Mouse (Mus musculus) myocyte (in vitro differentiated cells): ENCODE data around the gene Astn1. TPM values are rescaled to one million over a fixed set of nuclear protein-coding genes. Genes with fewer than 3 reads are reported as not detected.

Source experiments
- H3K27me3 ChIP-seq: one replicate; pipeline ENCODE4 v1.6.1; 2011; ENCODE audit not compliant: control insufficient read depth, insufficient read depth, insufficient read length
- H3K36me3 ChIP-seq: one replicate; pipeline ENCODE4 v1.6.1; 2011; ENCODE audit not compliant: control insufficient read depth, insufficient read depth
- H3K4me2 ChIP-seq: one replicate; pipeline ENCODE4 v1.6.1; 2011; ENCODE audit warnings: low read depth, control low read depth
- H3K4me3 ChIP-seq: one replicate; pipeline ENCODE4 v1.5.1; 2011; ENCODE audit warnings: mild to moderate bottlenecking, control low read depth, moderate library complexity
- H3K79me2 ChIP-seq: one replicate; pipeline ENCODE4 v1.6.1; 2011; ENCODE audit not compliant: control insufficient read depth, insufficient read depth
- H3ac ChIP-seq: one replicate; pipeline ENCODE4 v1.6.1; 2011; ENCODE audit not compliant: control insufficient read depth, insufficient read length
- CEBPB ChIP-seq: IDR thresholded peaks from 2 replicates; pipeline ENCODE4 v1.6.1; 2011; ENCODE audit warnings: mild to moderate bottlenecking, moderate library complexity; ENCODE audit not compliant: poor library complexity, insufficient read depth, severe bottlenecking
- E2F4 ChIP-seq: IDR thresholded peaks from one replicate; pipeline ENCODE4 v1.6.1; 2011; ENCODE audit warnings: mild to moderate bottlenecking, control low read depth, moderate library complexity; ENCODE audit not compliant: insufficient read depth
- MAX ChIP-seq: IDR thresholded peaks from one replicate; pipeline ENCODE4 v1.6.1; 2011; ENCODE audit warnings: low read depth, mild to moderate bottlenecking, control low read depth
- MYOD1 ChIP-seq, 3 experiments: IDR thresholded peaks; one replicate each; pipeline ENCODE4 v1.6.1; 2011; ENCODE audit warnings: control low read depth in 2 of 3, low read depth in 2 of 3, mild to moderate bottlenecking in 2 of 3, moderate library complexity in 1 of 3; ENCODE audit not compliant: insufficient read length in 2 of 3, control insufficient read depth in 1 of 3
- MYOG ChIP-seq, 3 experiments: IDR thresholded peaks; one replicate each; pipeline ENCODE4 v1.6.1; 2011; ENCODE audit warnings: control low read depth in 2 of 3, low read depth in 2 of 3, mild to moderate bottlenecking in 2 of 3; ENCODE audit not compliant: insufficient read length in 2 of 3, control insufficient read depth in 1 of 3, insufficient read depth in 1 of 3
- POLR2A ChIP-seq: IDR thresholded peaks from one replicate; pipeline ENCODE4 v1.6.1; 2011; ENCODE audit warnings: low read depth, mild to moderate bottlenecking, control low read depth, moderate library complexity; ENCODE audit not compliant: insufficient read length
- POLR2AphosphoS2 ChIP-seq: IDR thresholded peaks from one replicate; pipeline ENCODE4 v1.6.1; 2011; ENCODE audit warnings: low read depth, control low read depth; ENCODE audit not compliant: insufficient read length
- REST ChIP-seq: IDR thresholded peaks from one replicate; pipeline ENCODE4 v1.6.1; 2011; ENCODE audit warnings: mild to moderate bottlenecking, control low read depth, moderate library complexity; ENCODE audit not compliant: insufficient read depth, insufficient read length
- SRF ChIP-seq: IDR thresholded peaks from one replicate; pipeline ENCODE4 v1.6.1; 2011; ENCODE audit warnings: low read depth; ENCODE audit not compliant: control insufficient read depth, insufficient read length
- TCF12 ChIP-seq: IDR thresholded peaks from one replicate; pipeline ENCODE4 v1.6.1; 2011; ENCODE audit warnings: mild to moderate bottlenecking, control low read depth; ENCODE audit not compliant: poor library complexity, insufficient read depth, severe bottlenecking
- TCF3 ChIP-seq: IDR thresholded peaks from one replicate; pipeline ENCODE4 v1.6.1; 2011; ENCODE audit warnings: low read depth, control low read depth; ENCODE audit not compliant: insufficient read length
- USF1 ChIP-seq: IDR thresholded peaks from one replicate; pipeline ENCODE4 v1.6.1; 2011; ENCODE audit warnings: low read depth, mild to moderate bottlenecking, control low read depth, moderate library complexity
- polyA plus RNA-seq: library from polyadenylated mRNA; unstranded; fragments of >200 nt; fragmentation: generic; extraction: Trizol; gene quantifications from one replicate; pipeline ENCODE4 v1.2.1, GENCODE M21; 2012; ENCODE audit warnings: missing spikeins

The Astn1 gene
- polyA plus RNA-seq, 1 experiment: not detected

DNA sequence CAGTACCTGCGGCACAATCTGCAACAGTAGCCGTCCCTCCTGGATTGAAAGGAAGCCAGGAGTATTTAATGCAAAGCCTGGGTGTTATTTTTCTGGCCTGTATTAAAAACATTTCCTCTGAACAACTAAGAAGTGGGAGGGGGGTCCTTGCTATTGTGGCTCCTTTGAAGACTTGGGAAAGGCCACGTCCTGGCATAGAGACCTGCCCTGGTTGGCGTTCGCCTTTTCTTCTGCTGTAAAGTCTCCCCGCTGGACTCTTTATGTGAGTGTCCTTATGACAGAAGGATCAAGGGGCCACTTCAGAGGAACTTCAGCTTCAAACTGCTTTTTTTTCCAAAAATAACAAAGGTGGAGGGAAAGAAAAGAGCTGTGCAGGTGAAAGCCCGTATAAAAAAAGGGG lies 85.9 kb downstream of the Astn1 start:
- H3K27me3 ChIP-seq: no peaks in the 10 kb centered on the region
- no peak overlapping the region for H3K4me2 ChIP-seq
- H3K4me3 ChIP-seq: no peak overlapping the region
- H3ac ChIP-seq: no peak overlapping the region
- no peaks in the 10 kb centered on the region for H3K36me3 ChIP-seq
- TF ChIP-seq E2F4 (no peak), POLR2A (no peak), TCF3 (no peak)
- H3K79me2 ChIP-seq: no peaks in the 10 kb centered on the region

- no peak for TF ChIP-seq TCF12
- no peak for TF ChIP-seq TCF3
- no peak for TF ChIP-seq E2F4
- no peak for TF ChIP-seq REST
- TF ChIP-seq MAX: no peak
- no peak overlapping the region for H3K4me2 ChIP-seq
- H3K36me3 ChIP-seq: no peaks in the 10 kb centered on the region
- no peaks in the 10 kb centered on the region for H3K79me2 ChIP-seq
- H3ac ChIP-seq: no peak overlapping the region
- H3K4me3 ChIP-seq: no peak overlapping the region
- H3K27me3 ChIP-seq: no peaks in the 10 kb centered on the region
These were observed 90.6 kb downstream of the Astn1 start for GRCm38 (mm10) chr1:158452675-158453074.

- H3K4me2 ChIP-seq: no peak overlapping the region
- no peak for TF ChIP-seq POLR2AphosphoS2
- no peak for TF ChIP-seq POLR2A
- no peak for TF ChIP-seq REST
- TF ChIP-seq TCF3: no peak
- no peak for TF ChIP-seq SRF
- TF ChIP-seq MYOD1 (IDR thresholded peaks at IDR 0.05; ENCODE audit: control insufficient read depth in 1 of 3, insufficient read length in 2 of 3, low read depth in 2 of 3): no peak
- TF ChIP-seq E2F4: no peak
- TF ChIP-seq USF1: no peak
- TF ChIP-seq MAX: no peak
- no peak for TF ChIP-seq CEBPB
- TF ChIP-seq TCF12: no peak
- TF ChIP-seq MYOG (IDR thresholded peaks at IDR 0.05; ENCODE audit: control insufficient read depth in 1 of 3, insufficient read depth in 1 of 3, insufficient read length in 2 of 3, low read depth in 2 of 3): no peak
- no peaks in the 10 kb centered on the region for H3K79me2 ChIP-seq
- no peaks in the 10 kb centered on the region for H3K36me3 ChIP-seq
- no peak overlapping the region for H3ac ChIP-seq
- no peak overlapping the region for H3K4me3 ChIP-seq
- H3K27me3 ChIP-seq: no peaks in the 10 kb centered on the region
These were observed 91.5 kb downstream of the Astn1 start for GRCm38 (mm10) chr1:158453587-158453986.

DNA sequence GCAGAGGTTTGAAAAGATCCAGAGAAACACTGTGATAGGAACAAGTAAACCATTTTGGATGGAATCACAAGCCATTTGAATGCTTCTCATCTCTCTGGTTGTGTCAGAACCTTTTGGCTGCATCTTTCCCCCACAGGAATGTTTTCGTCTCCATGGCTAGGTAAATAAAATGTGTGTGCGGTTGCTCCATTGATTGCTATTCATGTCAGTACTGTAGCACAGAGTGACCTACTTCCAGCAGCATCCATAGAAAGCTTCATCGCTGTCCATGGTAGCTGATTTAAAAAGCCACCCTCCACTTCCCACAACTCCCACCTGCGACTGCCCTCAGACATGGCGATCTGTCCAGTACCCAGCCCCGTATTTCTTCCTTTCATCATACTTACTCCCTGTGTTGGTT lies 101.9 kb downstream of the Astn1 start:
- H3K27me3 ChIP-seq: no peaks in the 10 kb centered on the region
- H3K36me3 ChIP-seq: no peaks in the 10 kb centered on the region
- TF ChIP-seq MAX: no peak
- no peak for TF ChIP-seq USF1
- TF ChIP-seq TCF12: no peak
- TF ChIP-seq TCF3: no peak
- TF ChIP-seq POLR2A: no peak
- TF ChIP-seq CEBPB: no peak
- TF ChIP-seq MYOD1 (IDR thresholded peaks at IDR 0.05; ENCODE audit: control insufficient read depth in 1 of 3, insufficient read length in 2 of 3, low read depth in 2 of 3): no peak
- no peak for TF ChIP-seq REST
- TF ChIP-seq E2F4: no peak
- TF ChIP-seq MYOG (IDR thresholded peaks at IDR 0.05; ENCODE audit: control insufficient read depth in 1 of 3, insufficient read depth in 1 of 3, insufficient read length in 2 of 3, low read depth in 2 of 3): no peak
- no peak for TF ChIP-seq POLR2AphosphoS2
- TF ChIP-seq SRF: no peak
- no peak overlapping the region for H3K4me3 ChIP-seq
- no peaks in the 10 kb centered on the region for H3K79me2 ChIP-seq
- no peak overlapping the region for H3ac ChIP-seq
- H3K4me2 ChIP-seq: no peak overlapping the region

DNA sequence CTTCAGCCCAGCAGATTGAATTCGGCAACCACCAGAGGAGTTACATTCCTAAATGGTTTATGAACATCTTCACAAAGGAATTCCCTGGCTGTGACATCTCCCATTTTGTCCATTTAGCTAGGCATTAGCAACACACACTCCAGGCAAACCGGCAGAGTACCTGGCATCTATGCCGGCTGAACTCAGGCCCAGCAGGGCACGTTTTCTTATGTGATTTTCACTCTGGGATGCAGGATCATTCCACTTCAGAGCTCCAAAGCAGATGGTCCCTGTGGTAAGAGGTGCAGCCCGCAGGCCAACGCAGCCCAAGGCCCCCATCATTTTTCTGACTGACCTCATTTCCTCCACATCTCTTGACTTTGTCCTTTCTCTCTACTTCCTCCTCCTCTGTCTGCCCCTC lies 103.2 kb downstream of the Astn1 start:
- Histone ChIP-seq H3K36me3 (no peaks in the 10 kb centered on the region), H3K27me3 (no peaks in the 10 kb centered on the region), H3ac (no peak overlapping the region), H3K4me3 (no peak overlapping the region), H3K79me2 (no peaks in the 10 kb centered on the region), H3K4me2 (no peak overlapping the region)
- TF ChIP-seq POLR2AphosphoS2: no peak
- no peak for TF ChIP-seq MAX

- no peak overlapping the region for H3ac ChIP-seq
- H3K36me3 ChIP-seq: no peaks in the 10 kb centered on the region
- no peaks in the 10 kb centered on the region for H3K27me3 ChIP-seq
- TF ChIP-seq CEBPB (no peak), USF1 (no peak), MYOD1 (IDR thresholded peaks at IDR 0.05; ENCODE audit: control insufficient read depth in 1 of 3, insufficient read length in 2 of 3, low read depth in 2 of 3) (no peak)
- H3K79me2 ChIP-seq: no peaks in the 10 kb centered on the region
- no peak overlapping the region for H3K4me3 ChIP-seq
- no peak overlapping the region for H3K4me2 ChIP-seq
These were observed 115.8 kb downstream of the Astn1 start for GRCm38 (mm10) chr1:158477841-158478240.
